Mouse (Mus musculus) olfactory bulb, adult 2 months (tissue): ENCODE data around the gene Zfp385a. TPM values are rescaled to one million over a fixed set of nuclear protein-coding genes. Genes with fewer than 3 reads are reported as not detected.
A peak's percentile ranks its signal among the peaks of the same experiment; 100 is the strongest.

Experiments used
- H3K27ac ChIP-seq: fragments of 200-500 bp; 2 replicates; pipeline ENCODE4 v1.5.1; 2012; ENCODE audit warnings: low read depth, low read length; ENCODE audit not compliant: insufficient read depth
- H3K4me1 ChIP-seq: fragments of 200-500 bp; 2 replicates; pipeline ENCODE4 v1.6.1; 2012; ENCODE audit warnings: low read length; ENCODE audit not compliant: control insufficient read depth, insufficient read depth
- H3K4me3 ChIP-seq: fragments of 200-500 bp; 2 replicates; pipeline ENCODE4 v1.5.1; 2012; ENCODE audit warnings: mild to moderate bottlenecking, low read depth, low read length, moderate library complexity; ENCODE audit not compliant: insufficient read depth
- CTCF ChIP-seq: fragments of 200-500 bp; IDR thresholded peaks from 2 replicates; pipeline ENCODE4 v1.5.1; 2012; ENCODE audit warnings: low read depth, mild to moderate bottlenecking, low read length, moderate library complexity; ENCODE audit not compliant: insufficient read depth
- POLR2A ChIP-seq: fragments of 200-500 bp; IDR thresholded peaks from 2 replicates; pipeline ENCODE4 v1.6.1; 2012; ENCODE audit warnings: mild to moderate bottlenecking, low read depth, low read length, moderate library complexity; ENCODE audit not compliant: insufficient read depth
- WGBS: fragments of 180-500 bp; shearing (Covaris S2); methylation state at CpG from one replicate; pipeline ENCODE4 v1.1.7; 2018; 5-methylcytosine and 5-hydroxymethylcytosine counted together
- polyA plus RNA-seq: library from polyadenylated mRNA; stranded (reverse); fragments of >200 nt; gene quantifications from 2 replicates; pipeline ENCODE4 v1.2.4, GENCODE M21; 2012; ENCODE audit warnings: low replicate concordance; ENCODE audit not compliant: missing spikeins, insufficient read depth, insufficient read length

The Zfp385a gene
- polyA plus RNA-seq, 1 experiment, result not detected

- 91% methylated on average over 4 of the region's 4 CpGs for WGBS
- peaks cover 10% of the 10 kb centered on the region; the same call in 1 of the 2 replicates for H3K4me1 ChIP-seq
- TF ChIP-seq POLR2A, result no peak
- no peak for TF ChIP-seq CTCF
- H3K27ac ChIP-seq, result no peak overlapping the region
- H3K4me3 ChIP-seq, result no peak overlapping the region
These were observed 35.4 kb upstream of the Zfp385a start for GRCm38 (mm10) chr15:103375112-103375800.

- Histone ChIP-seq H3K4me3 (no peak overlapping the region), H3K27ac (no peak overlapping the region), H3K4me1 (no peaks in the 10 kb centered on the region)
- TF ChIP-seq CTCF (no peak), POLR2A (no peak)
These were observed 32.6 kb upstream of the Zfp385a start for GRCm38 (mm10) chr15:103372461-103372860.

- Histone ChIP-seq H3K4me3 (no peak overlapping the region), H3K27ac (no peak overlapping the region), H3K4me1 (peaks cover 4% of the 10 kb centered on the region)
- WGBS, result 88% methylated on average over 1 of the region's 1 CpGs
- TF ChIP-seq POLR2A, result no peak
- no peak for TF ChIP-seq CTCF
These were observed 31.8 kb upstream of the Zfp385a start for GRCm38 (mm10) chr15:103371741-103372140.

GRCm38 (mm10) chr15:103371208-103371607 is 31.3 kb upstream of the Zfp385a start:
- 42% methylated on average over 2 of the region's 2 CpGs for WGBS
- TF ChIP-seq POLR2A, result no peak
- TF ChIP-seq CTCF, result no peak
- Histone ChIP-seq H3K27ac (no peak overlapping the region), H3K4me3 (no peak overlapping the region), H3K4me1 (peaks cover 9% of the 10 kb centered on the region)

- no peak for TF ChIP-seq POLR2A
- TF ChIP-seq CTCF, result no peak
- H3K4me3 ChIP-seq, result no peak overlapping the region
- WGBS, result 76% methylated on average over 4 of the region's 4 CpGs
- peaks cover 17% of the 10 kb centered on the region for H3K4me1 ChIP-seq
- no peak overlapping the region for H3K27ac ChIP-seq
These were observed 30.6 kb upstream of the Zfp385a start for GRCm38 (mm10) chr15:103370462-103370861.

GRCm38 (mm10) chr15:103369123-103369522 is 29.2 kb upstream of the Zfp385a start:
- H3K4me1 ChIP-seq, result peaks cover 18% of the 10 kb centered on the region
- 84% methylated on average over 1 of the region's 1 CpGs for WGBS
- no peak overlapping the region for H3K4me3 ChIP-seq
- TF ChIP-seq POLR2A, result no peak
- no peak overlapping the region for H3K27ac ChIP-seq

GRCm38 (mm10) chr15:103368179-103368940 is 28.5 kb upstream of the Zfp385a start:
- H3K4me3 ChIP-seq, result no peak overlapping the region
- H3K4me1 ChIP-seq, result peaks cover 18% of the 10 kb centered on the region
- TF ChIP-seq POLR2A, result no peak
- no peak for TF ChIP-seq CTCF
- WGBS, result 90% methylated on average over 4 of the region's 4 CpGs
- no peak overlapping the region for H3K27ac ChIP-seq

GRCm38 (mm10) chr15:103366376-103367149 is 26.7 kb upstream of the Zfp385a start, which contains the start of gene Itga5:
Gene Itga5, minus strand, starts transcription at chr15:103366763.
- H3K27ac ChIP-seq, result no peak within 1 kb of the TSS
- H3K4me1 ChIP-seq, result peaks cover 18% of the 10 kb centered on the region
- under 1% methylated on average over 49 of the region's 51 CpGs for WGBS
- TF ChIP-seq POLR2A (no peak), CTCF (no peak)
- H3K4me3 ChIP-seq, result peak within 1 kb of the TSS; percentile 50
